Mouse (Mus musculus): ENCODE results near the gene Arpp21.
A peak's percentile ranks its signal among the peaks of the same experiment; 100 is the strongest.

- TF ChIP-seq POLR2A (IDR thresholded peaks at IDR 0.05; ENCODE audit: insufficient read depth, low read depth, low read length) (no peak), CTCF (IDR thresholded peaks at IDR 0.05) (peak; percentile 55), EP300 (IDR thresholded peaks at IDR 0.05; ENCODE audit: insufficient read depth, low read depth, low read length) (no peak)
Measured at GRCm38 (mm10) chr9:112213411-112214255, 22.1 kb downstream of the Arpp21 start.

Data from heart, adult 2 months (tissue).